Mouse (Mus musculus) left cerebral cortex, postnatal 36 days (tissue): ENCODE measurements at regions not wholly inside any gene's neighbourhood (a gene's known extent, or its start where the extent isn't known, plus 50 kb on each side); places are given as distances from the start of the nearest gene placed in this dataset.
"Not testable (repeated sequence)": the region's sequence is repeated elsewhere in the genome, so short reads cannot be mapped to it uniquely, and the experiment has no call there.

Source experiments
- DNase-seq, 2 experiments: peaks; one replicate each; pipeline ENCODE4 v3.0.0; 2021 to 2022; ENCODE audit warnings: low spot score in 2 of 2, mixed read lengths in 1 of 2
- intact Hi-C: fragments of 180-260 bp; cut with DNase I; formaldehyde crosslinking; loops from one replicate; pipeline ENCODE4 v1.15.1; 2025

DNA sequence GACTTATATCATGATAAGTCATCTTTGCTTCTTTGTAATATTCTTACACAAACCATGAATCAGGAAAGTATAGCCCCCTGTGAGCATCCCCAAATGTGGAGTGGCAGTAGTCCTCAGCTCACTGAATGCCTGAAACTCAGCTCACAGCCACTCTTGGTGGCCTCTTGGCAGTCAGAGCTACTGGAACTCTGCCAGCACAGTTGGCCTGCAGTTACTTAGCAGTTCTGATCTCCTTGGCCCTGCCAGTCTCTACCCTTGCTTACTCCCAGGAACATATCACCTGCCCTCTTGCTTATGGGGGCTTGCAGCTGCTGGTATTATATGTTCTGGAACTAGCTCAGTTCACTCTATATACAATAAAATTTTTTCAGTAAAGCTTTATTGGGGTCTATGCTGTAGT lies 167.9 kb upstream of the Mad2l1 start:
- DNase-seq = no peak
- intact Hi-C loops = no loop called here

- no peak for DNase-seq
- intact Hi-C loops = no loop called here
Observed at GRCm38 (mm10) chr6:66381279-66381934, 153.8 kb upstream of the Mad2l1 start.

GRCm38 (mm10) chr6:66382347-66383010 lies 152.7 kb upstream of the Mad2l1 start:
- intact Hi-C loops = no loop called here
- no peak for DNase-seq

DNA sequence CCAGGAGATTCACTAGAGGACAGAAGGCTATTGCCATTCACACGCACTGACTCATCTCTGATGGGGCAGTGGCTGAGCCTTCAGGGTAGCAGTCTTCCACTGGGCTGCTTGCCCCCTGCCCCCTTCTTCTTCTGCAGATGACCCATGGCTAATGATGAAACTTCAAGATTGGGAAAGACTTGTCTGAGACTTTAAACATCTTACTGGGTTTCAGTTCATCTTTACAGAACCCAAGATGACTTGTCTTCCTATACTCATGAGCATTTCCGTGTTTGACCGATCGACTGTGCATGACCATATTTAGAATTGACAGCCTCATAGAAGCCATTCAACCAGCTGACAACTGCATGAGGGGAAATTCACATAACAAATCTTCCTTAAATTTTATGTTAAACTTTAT lies 140.0 kb upstream of the Mad2l1 start:
- DNase-seq = no peak
- intact Hi-C loops = no loop called here

GRCm38 (mm10) chr6:66397411-66397810 lies 137.8 kb upstream of the Mad2l1 start:
- DNase-seq = no peak
- intact Hi-C loops = no loop called here

DNA sequence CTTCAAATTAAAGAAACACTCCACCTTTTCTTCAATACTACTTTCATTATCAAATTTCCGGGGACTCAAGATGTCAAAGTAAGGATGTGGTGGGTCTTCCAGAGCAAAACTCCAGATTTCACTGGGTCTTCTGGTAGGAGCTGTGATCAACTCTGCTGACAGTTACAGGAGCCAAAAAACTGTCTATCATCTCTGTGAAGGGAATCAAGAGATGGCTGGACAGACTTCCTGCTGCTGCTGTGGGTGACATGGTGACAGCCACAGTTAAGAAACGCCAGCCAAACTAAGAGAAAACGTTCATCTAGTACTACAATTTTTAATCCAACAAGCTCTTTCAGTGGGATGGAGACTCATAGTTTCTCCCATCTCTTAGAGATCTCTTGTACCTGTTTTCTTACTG lies 136.5 kb upstream of the Mad2l1 start:
- intact Hi-C loops = no loop called here
- no peak for DNase-seq

DNA sequence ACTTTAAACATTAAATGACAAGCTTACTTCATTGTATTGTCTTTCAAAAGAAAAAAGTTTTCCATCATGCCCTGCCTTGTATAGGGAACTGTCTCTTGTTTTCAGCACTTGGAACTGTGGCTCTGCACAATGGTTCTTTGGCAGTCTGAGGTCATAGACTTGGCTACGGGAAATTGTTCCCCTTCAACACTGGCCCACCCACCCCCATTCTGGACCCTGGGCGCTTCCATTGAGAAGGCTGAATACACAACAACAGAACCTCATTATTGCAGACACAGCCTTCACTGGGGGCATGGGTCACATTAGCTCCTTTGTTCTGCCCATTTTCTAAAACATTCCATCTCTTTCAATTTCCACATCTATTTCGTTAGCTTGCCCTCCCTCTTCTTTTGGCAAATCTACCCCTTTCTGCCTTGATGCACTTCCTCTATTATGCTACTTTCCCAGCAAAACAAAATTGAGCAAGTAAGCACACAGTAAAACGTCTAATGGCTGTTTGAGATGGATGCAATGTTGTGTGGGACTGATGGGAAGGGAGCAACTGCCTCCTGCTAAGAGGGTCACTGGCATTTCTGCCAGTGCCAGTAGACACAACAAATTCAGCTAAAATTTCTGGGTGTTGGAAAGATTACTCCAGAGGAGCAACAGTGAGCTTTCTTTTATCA lies 136.0 kb upstream of the Mad2l1 start:
- DNase-seq = no peak
- intact Hi-C loops = no loop called here

DNA sequence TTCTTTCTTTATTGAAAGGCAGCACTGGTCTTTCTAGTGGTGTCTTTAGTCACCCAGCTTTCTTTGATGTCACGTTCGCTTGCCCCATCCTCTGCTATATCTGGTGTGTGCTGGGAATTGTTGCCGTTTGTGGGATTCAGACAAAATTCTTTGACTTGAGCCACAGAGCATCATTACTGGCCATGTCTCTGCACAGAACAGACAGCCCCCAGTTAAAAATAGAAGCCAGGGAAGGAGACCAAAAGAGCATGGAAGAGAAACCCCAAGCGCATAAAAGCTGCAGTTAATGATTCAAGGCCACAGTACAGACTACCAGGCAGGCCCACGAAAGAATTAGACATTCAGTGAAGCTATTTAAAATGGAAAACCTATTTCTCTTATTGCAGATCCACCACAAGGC lies 133.7 kb upstream of the Mad2l1 start:
- intact Hi-C loops = no loop called here
- no peak for DNase-seq

GRCm38 (mm10) chr6:66401868-66402440 lies 133.2 kb upstream of the Mad2l1 start:
- no peak for DNase-seq
- intact Hi-C loops = no loop called here

DNA sequence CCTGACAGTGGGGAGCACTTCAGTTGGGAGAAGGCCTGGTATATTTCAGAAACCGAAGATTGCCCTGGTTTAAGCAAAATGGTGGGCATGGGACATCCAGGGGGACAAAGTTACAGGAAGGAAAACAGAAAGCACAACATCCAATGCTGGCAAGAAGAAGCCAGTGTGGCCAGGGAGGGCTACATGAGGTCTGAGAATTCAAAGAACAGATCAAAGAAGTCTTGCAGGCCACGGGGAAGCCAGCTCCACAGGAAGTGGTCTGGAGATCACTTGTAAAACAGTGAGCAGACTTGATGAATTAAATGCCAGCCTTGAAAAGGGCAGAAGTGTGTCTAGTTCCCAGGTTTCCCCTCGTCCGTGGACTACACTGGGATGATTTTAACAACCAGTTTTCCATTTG lies 120.4 kb upstream of the Mad2l1 start:
- no peak for DNase-seq
- intact Hi-C loops = no loop called here

DNA sequence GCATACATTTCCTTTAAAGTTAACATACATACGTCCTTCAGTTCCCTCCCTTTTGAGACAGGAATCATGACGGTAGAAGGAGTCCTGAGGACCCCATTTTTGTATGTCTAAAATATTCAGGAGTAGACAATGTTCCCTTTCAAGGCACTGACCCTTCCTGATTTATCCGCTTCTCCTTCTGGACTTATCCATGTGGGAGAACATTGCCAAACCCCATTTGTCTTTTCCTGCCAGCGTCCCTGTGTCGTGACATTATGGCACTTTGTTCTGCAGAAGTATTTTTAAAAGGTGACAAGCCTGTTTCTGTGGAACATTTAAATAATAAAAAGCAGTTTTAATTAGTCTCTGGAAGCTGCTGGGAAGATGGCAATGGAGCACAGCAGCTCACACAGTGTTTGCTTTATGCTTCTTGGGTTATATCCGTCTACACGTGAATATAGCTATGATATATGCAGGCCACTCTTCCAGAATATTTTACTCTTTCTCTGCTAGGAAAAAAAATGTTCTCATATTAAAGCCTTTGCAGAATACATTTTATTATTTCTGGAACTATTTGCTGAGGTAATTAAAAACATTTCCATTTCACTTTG lies 115.6 kb upstream of the Mad2l1 start:
- no peak for DNase-seq
- intact Hi-C loops = no loop called here

GRCm38 (mm10) chr6:66428370-66428769 lies 106.8 kb upstream of the Mad2l1 start:
- no peak for DNase-seq
- intact Hi-C loops = no loop called here

- DNase-seq, intact Hi-C loops: not testable (repeated sequence)
Observed at GRCm38 (mm10) chr6:66450408-66450807, 84.8 kb upstream of the Mad2l1 start.

DNA sequence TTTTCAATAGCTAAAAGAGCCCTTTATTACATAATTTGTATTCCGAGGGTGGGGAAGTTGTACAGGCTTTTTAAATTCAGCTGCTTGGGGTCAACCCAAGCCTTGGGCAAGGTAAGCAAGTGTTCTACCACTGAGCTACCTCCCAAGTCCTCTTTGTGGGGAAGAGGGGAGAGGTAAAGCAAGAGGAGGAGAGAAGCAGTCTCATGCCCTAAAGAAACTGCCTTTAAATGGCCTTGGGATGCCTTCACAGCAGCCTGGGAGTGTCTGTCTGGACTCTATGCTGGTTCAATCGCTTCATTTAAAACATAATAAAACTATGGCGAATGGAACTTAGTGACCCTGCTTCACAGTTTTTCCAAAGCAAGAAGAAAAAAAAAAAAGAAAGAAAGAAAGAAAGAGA lies 77.0 kb upstream of the Mad2l1 start:
- intact Hi-C loops = no loop called here
- DNase-seq = no peak

GRCm38 (mm10) chr6:66464540-66464939 lies 70.7 kb upstream of the Mad2l1 start:
- DNase-seq = no peak
- intact Hi-C loops = loop anchor here (10.0 kb wide), 2 partner anchors 600 to 1340 kb away; no protein-coding TSS in a partner anchor

DNA sequence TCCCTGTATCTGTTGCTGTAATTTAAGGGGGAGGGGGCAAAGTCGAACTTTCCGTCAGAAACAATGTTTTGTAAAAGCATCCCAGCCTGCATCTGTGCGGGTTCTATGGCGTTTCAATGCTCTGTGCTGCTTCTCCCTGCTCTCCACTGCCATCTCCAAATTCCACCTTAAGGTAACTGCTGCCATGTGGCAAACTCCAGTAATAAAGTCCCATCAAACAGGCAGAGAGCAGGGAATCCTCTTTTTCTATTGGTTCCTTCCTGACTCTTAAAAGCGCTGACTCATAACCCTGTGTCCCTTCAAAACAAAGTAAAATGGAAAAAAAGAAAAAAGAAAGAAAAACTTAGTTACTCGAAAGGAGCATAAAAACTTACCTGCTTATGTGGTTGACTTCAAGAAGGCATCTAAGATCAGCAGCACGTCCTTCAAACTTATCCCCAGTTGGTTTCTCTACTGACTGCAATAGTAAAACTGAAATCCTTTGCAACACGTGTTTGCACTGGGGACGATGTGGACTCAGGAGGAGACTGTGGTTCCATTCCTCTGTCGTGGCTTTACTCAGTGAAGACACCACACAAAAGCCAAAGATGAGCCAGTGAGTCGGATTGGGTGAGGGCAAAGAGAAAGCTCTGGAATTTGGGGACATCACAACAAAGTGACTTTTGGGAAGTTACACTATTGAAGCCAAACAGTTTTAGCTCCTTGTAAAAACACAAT lies 69.9 kb upstream of the Mad2l1 start:
- no peak for DNase-seq
- intact Hi-C loops = loop anchor here (5.0 to 10.0 kb wide), 4 partner anchors 600 to 1340 kb away; no protein-coding TSS in a partner anchor

GRCm38 (mm10) chr6:66466757-66467156 lies 68.4 kb upstream of the Mad2l1 start:
- intact Hi-C loops = loop anchor here (5.0 to 10.0 kb wide), 4 partner anchors 602 to 1342 kb away; no protein-coding TSS in a partner anchor
- no peak for DNase-seq

DNA sequence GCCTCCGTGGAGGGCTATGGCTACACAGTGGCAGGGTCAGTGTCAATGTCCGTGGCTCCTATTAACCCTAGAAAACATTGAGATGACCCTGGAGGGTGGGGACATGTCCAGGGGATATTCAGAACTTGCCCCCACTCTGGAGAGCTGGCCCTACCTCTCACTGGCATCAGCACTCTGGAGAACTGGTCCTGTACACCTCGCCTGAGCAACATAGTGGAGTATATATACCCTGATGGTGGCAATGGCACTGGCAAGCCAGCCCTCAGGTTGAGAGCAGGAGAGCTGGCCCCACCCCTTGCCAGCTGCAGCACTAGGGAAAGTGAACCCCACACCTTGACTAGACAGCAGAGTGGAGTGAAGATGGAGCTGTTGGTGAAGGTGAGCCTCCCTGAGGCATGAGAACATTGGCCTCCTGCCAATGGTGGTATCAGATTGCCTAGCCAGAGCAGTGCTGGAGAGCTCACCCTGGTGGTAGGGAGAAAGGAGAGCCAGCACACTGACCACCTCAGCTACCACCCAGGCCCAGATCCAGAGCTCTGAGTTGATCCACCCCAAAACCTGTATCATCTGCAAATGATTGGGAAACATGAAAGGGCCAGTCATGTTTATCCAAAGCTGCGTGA lies 64.5 kb upstream of the Mad2l1 start:
- intact Hi-C loops = no loop called here
- no peak for DNase-seq

- DNase-seq = no peak
- intact Hi-C loops = no loop called here
Observed at GRCm38 (mm10) chr6:66471786-66472185, 63.4 kb upstream of the Mad2l1 start.
